Mouse (Mus musculus) CD8-positive naive resting alpha-beta T cell, adult 2 months (primary cell): ENCODE results near the gene Vrk1.

Experiments used
- DNase-seq, 2 experiments: peaks; one replicate each; pipeline ENCODE4 v3.0.0; 2022; ENCODE audit warnings: low read depth in 2 of 2, low spot score in 2 of 2

The Vrk1 gene

DNA sequence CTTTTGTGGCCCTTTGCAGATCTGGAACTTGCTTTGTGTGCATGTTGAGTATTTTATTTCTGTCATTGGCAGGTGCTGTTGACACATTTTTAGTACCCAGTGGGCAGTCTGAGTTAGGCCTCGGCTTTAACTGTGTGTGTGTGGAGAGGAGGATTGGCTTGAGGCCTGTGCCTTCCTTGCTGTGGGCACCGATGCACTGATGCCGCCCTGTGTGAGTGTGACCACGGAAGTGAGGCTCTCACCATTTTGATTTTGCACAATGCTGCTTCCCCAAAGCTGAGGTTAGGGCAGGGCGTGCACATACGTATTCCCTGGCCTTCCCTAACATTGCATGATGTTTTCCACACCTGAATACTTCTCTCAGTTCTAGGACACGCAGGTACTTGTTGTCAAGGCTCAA is 30.2 kb downstream of the Vrk1 start:
- DNase-seq = no peak

DNA sequence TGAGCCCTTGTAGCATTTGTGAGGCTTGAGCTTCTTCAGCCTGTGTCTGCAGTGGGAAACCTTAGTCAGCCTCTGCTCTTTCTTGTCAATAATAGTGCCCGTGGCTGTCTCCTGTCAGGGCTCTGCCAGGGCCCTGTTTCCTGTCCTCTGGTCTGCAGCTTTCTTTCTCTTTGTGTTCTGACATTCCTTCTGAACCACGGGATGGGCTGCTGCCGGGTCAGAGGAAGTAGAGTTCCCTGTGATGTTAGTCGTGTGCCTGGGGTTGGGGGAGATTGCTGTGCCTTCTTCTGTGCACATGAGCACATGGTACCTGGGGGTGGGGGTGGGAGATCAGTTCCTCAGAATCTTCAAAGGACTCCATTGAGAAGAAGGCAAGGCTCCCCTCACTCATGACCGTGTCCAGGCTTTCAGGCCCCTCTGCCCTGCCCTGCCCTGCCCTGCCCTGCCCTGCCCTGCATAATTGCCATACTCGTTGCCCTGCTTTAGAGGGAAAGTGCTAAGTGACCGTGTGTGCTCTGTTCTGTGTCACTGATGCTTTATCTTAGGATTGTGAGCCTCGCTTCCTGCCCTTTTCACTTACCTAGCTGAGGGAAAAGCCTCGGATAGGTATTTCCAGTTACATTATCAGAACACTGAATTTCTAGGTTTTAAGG is 36.2 kb downstream of the Vrk1 start:
- DNase-seq = no peak

DNA sequence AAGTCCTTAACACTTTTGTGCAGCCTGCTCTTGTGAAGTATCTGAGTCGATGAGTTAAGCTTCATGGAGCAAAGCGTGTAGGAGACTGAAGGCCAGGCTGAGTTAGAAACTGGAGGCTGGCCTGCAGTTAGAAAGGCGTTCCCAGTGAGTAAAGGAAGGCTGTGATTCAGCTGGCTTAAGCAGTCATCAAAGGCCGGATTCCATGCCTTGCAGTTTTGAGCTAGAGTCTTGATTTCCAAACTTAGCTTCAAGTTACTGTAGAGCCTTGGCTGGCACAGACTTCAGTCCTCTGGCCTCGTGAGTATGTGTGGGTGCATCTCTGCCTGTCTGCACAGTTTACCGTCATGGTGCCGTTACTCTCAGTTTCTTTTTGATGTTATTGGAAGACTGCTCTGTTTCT is 42.2 kb downstream of the Vrk1 start:
- DNase-seq = no peak

DNA sequence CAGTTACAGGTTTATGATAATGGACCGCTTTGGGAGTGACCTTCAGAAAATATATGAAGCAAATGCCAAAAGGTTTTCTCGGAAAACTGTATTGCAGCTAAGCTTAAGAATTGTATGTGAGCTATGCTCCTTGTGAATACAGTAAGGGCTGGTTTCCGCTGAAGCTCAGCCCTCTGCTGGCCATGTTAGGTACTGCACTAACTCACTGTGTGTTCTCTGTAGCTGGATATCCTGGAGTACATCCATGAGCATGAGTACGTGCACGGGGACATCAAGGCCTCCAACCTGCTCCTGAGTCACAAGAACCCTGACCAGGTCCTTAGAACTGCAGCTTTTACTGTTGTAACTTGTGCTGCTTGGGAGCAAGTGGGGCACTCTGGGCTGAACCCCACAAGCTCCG is 45.8 kb downstream of the Vrk1 start:
- peak; percentile 70 to 72 for DNase-seq

DNA sequence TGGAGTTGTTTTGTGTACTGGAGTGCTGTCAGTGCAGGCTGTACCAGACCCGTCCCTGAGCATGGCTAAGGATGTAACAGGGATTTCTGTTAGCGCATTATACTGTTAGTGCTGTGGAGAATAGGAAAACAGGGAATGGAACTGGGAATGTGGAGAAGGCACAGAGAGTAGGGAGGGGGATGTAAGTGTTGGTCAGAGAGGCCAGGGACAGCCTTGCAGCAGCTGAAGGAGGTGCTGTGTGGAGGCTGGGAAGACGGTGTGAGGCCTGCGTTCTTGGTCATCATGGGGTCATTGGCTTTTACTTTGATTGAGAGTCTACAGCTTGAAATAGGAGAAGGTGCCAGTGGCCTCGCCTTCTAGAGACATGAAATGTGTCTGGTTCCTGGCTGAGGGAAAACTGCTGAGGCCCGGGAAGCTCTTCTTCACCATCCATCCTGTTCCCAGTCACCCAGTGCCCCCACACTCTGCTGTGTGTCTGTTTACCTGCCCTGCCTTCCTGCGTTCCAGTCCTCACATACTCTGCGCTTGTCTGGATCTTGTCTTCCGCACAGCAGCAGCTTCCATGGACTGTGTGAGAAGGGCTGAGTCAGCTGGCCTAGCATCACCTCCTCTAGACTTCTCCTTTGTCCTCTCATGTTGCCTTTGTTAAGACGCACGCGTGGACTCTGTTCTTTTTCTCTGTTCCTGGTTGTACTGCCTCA is 50.0 kb downstream of the Vrk1 start:
- no peak for DNase-seq

DNA sequence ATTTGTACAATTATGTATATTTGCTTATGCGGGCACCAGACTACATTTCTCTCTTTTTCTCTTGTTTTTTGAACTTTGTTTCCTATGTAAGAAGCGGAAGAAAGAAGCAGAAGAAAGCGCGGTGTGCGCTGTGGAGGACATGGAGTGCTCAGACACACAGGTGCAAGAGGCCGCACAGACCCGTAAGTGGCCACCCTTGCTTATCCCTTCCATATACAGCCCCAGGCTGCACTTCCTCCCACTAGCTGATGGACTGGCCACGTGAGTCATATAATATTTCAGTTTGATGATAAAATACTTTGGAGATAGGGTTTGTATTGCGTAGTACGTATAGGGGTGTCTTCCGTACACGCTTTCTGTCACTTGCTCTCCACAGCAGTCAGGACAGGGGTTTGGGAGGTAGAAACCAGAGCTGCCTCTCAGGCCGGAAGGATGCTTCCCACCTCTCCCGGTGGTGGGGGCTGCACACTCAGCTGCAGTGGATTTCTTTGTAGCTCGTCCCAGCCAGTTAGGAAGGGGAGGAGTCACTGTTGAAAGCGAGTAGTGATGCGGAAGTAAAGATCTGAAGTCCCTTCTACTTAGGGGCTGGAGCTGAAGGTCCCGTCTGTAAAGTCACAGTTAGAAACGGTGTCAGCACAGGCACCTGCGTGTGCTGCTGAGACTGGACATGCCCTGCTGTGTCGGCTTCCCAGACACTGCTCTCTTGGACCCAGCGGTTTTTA is 60.6 kb downstream of the Vrk1 start:
- no peak for DNase-seq

DNA sequence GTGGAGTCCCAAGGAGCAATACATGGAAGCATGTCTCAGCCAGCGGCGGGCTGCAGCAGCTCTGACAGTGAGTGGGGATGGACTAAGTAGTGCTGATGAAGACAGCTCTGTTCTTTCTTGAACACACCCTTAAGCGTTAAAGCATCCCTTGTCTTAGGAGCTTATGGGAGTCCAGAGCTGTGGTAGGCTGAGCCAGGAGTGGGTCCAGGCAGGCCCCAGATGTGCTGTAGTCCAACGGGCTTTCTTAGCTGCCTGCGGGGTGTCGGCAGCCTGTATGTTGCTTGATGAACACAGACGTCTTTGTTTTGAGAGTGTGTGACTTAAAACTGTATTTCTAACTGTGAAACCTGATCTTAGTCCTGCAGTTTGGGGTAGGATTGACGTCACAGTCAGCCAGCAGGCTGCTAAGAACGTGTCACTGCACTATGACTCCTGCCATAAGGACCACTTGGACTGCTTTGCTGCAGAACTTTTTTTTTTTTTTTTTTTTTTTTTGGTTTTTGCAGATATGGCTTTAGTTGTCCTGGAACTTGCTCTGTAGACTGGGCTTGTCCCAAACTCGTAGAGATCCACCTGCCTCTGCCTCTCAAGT is 61.6 kb downstream of the Vrk1 start:
- DNase-seq = no peak

DNA sequence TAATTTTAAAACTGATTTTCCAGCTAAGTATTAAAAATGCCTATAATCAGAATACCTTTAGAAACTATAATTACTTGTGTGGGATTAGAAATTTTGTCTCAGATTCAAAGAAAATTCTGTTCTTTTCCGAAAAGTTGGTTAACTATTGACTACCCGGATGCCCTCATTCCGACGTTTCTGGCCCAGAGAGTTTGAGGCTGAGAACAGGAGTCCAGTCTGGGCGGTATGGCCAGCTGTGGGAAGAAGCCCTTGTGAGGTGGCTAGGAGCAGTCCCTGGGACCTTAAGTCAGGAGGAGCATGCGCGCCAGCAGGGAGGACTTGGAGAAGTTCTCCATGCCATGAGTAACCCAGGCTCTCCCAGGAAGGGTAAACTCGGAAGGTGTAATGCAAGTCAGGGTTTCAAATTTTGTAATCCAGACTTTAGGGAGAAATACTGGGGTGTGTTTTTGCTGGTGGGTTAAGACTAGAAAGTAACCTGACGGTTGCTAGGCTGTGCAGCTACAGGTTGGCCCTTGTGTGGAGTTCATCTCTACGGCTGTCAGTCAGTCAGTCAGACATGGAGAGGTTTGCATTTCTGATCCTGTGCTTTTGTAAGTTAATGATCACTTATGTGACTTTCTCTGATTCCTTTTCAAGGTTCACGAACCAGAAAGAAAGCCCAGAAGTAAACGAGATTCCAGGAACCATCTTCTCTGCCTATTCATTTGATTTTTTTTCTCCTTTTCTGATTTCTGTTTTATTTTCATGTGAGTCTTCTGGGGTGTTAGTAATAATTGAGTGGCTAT is 64.5 kb downstream of the Vrk1 start:
- DNase-seq = no peak

DNA sequence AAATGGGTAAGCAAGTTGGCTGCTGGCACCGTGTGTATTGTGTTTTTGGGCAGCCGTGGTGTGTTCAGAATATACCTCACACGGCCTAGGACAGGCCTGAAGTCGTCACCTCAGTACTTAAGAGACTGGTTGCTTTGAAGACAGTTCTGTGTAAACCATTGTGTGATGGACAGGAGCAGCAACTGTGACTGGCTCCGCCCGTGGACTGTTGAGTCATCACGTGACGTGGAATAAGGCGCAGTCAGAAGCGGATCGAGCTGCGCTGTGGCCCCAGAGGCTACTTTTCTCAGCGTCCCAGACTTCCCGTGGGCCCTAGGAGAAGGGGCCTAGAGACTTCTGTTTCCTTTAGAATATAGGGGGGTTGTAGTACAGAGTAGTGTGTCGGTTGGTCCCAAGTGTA is 66.1 kb downstream of the Vrk1 start:
- no peak for DNase-seq

DNA sequence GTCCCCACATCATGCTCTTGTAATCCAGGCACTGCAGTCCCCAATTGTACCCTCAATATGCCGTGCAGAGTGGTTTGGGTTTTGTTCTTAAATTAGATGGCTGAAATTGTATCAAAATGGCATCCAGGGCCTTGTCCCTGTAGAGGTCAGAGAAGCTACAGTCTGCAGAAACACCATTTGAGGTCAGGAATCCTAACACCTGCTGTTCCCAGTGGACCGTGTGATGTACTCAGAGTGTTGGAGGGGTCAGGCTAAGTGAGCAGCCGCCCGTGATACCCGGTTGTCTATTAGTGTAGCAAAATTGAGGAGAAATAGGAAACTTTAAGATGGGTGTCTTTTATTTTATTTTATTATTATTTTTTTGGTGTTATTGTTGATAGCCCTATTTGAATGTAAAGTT is 70.5 kb downstream of the Vrk1 start:
- DNase-seq = no peak

DNA sequence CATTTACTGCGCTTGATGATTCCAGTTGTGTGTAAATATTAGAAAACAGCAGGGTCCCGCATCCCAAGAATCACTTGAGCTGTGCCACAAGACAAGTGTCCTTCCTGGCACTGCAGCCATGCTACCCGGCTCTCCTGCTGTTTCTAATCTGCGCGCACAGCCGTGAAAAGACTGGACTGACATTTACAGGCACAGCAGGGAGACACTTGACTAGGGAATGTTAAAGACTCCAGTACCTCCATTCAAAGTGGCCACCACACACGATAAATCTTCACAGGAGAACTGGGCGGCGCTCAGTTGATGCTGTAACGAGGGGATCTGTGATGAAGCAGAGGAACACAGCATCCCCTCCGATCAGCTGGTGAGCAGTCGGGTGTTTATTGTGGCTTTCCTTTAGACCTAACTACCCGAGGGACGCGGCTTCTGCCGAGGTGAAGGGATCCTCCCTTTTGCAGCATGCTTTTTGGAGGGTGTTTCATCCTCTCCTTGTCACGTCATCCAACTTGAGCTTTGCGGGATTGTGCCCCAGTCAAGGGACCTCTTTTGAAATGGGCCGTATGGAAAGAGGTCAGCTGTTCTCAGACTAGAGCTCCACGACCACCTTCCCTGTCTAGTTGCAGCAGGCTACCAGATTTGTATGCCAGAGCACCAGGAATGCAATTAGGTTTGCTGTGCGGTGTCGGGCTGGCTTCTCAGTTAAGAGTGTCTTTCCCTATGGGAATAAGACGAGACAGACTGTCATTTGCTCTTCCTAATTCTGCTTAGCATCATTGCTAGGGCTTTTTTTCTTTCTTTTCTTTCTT is 71.1 kb downstream of the Vrk1 start:
- DNase-seq = no peak

DNA sequence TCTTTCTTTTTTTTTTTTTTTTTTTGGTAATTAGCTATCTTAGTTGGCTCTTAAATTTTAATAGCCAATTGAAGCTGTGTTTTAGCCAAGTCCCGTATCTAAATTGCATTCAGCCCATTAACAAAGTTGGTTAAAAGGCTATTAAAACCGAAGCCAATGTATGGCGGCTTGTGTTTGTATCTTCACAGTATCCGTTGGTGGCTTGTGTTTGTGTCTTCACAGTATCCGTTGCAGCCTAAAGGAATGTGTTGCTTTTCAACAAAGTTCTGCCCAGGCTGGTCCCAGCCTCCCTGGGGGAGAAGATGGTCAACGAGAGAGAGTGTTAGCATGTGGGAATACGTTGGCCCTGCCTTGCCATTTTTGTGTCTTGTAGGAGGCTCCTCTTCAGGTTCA is 71.7 kb downstream of the Vrk1 start:
- no peak for DNase-seq

DNA sequence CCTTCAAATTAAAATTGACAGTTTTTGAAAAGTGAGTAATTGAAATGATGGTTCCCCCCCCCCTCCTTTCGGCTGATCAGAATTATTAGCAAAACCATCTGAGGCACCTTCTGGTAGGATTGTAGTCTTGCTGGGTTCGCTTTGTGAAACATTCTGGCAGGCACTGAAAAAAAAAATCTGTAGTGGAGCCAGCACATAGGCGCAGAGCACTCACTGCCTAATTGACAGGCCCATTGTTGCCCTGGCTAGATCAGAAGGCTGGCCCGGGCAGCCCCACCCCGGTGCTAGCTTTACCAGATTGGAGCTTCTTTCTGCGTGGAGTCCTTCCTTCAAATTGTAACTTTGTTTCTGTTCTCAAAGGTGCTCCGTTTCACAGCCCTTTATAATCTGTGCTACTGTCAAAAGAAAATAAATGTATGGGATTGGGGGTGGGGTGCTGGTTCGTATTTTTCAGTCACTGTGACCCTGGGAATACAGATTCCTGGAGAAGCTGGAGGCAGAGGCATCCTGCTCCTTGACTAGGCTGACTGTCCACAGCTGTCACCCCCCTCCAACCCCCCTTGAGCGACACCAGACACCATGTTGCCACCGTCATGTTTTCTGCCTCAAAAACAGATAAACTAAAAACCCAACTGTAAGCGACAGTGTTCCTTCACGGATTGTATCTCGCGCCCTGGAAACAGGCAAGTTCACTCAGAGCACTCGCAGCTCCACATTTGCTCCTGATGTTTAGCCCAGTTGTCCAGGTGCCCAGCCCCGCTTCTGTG is 72.3 kb downstream of the Vrk1 start:
- DNase-seq = no peak

DNA sequence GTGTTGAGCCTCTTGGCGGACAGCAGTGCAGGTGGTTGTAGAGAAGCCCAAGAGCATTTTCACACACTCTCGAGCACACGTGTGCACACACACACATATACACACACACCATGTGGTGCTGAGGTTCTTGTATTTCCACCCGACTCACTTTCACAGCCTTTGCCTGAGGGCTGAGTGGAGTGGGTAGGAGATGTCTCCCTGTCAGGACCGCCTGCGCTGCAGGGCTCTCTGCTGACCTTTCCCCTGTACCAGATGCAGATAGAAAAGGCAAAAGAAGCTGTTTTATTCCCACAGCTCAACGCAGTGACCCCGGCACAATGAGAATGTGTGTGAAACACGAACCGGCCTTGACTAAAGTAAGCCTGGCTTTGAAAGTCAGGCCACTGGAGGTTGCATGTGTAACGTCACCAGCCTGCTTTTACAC is 72.9 kb downstream of the Vrk1 start:
- no peak for DNase-seq

DNA sequence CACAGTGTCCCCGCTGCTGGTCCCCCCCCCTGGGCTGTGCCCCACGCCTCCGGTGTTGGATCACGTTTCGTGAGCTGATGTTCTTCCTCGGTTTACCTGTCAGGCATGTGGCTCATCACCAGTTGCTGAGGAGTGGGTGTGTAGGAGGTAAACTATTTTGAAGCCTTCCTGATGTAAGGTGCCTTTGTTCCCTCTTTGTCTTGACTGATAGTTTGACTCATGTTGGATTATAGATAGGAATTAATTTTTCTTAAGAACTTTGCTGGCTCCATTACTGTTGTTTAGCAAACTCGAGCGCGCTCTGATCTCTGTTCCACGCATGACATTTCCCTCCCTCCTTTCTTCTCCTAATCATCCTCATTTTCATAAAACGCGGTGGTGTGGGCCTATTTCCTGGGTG is 74.1 kb downstream of the Vrk1 start:
- DNase-seq = no peak

DNA sequence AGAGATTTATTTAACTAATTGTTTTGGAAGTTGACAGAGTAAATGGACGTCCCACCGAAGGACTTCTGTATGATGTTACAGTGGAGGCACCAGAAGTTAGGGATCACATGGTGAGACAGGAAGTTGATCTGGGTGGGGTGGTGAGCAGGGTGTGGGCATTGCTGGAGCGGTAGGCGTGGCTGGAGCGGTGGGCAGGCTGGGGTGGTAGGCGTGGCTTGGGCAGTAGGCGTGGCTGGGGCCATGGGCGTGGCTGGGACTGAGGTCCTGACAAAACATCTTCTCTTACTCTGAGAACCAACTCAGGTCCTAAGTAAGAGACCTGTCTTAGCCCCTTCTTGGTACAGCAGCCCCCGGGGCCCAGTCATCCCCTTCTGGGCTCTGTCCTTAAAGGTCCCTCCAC is 84.8 kb downstream of the Vrk1 start:
- DNase-seq = no peak

DNA sequence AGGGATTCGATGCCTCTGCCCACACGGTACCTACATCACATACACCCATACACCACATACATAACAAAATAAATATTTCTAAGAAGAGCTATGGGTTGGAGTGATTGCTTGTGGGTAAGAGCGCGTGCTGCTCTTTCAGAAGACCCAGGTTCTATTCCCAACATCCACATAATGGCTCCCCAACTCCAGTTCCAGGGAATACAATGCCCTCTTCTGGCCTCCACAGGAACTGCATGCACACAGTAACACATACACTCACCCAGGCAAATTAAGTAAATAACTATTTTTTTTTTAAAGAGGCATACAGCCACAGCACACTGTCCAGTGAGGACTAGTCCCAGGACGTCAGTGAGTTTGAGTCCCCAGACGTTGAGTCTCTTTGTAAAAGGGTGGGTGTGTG is 92.0 kb downstream of the Vrk1 start:
- no peak for DNase-seq

DNA sequence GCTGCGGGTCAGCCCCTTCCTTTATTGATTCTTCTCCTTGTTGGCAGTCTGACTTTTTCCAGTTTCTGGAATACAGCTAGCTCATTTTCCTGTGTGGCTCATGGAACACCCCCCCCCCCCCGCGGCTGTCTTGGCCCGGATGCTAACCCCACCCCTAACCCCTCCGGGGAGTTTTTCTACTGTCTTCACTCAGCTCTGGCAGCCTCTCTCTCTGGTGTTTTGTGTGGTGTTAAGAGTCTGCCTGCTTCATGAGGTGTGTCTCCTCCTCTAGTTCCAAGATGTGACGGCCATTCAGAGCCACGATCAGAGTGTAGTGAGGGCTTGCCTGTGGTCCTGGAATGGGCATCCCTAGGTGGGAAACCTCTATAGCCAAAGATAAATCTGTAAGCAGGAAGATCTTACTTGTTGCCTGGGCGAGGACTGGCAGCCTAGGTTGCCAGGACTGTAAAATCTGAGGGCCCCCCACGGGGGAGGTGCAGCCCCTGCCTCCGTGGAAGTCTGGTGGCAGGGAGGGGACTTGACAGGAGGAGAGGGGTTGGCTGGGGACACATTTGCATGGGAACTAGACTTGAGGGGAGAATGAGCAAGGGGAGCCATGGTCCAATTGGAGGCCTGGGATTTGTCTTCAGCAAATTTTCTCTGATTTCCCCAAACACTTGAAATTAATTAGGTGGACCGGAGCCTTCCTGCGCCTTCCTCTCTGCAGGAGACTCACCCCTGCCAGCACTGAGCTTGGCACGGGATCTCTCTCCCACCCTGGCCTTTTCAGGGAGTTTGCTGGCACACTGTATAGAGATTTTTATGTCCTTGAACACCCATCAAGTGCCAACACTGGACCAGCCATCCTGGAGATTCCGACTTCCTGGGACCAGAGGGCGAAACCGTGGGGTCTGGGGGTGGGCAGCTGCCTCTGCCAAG is 93.0 kb downstream of the Vrk1 start:
- DNase-seq = no peak

DNA sequence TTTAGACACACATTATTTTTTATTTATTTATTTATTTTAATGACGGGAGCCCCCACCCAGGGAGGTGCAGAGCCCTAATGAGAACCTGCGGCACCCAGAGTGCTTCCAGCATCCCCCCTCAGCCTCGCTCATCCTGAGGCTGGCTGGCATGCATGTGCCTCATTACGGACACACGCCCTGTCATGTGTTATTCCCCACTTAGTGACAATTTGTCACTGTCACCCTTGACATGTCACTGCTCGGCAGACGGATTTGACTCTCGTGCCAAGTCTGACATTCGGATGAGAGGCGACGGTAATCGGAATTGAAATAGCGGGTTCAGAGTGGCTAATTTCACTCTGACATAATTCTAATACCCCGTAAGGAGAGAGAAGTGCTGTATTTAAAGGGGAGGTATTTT is 97.2 kb downstream of the Vrk1 start:
- DNase-seq = no peak
